Mouse (Mus musculus) bone marrow, adult 2 months (tissue): ENCODE measurements around the gene Scml4.

Experiments used
- CTCF ChIP-seq: fragments of 200-500 bp; IDR thresholded peaks from 2 replicates; pipeline ENCODE4 v1.5.1; 2011; ENCODE audit warnings: low read length, control low read depth; ENCODE audit not compliant: control insufficient read depth, insufficient read depth
- POLR2A ChIP-seq: fragments of 200-500 bp; IDR thresholded peaks from 2 replicates; pipeline ENCODE4 v1.6.1; 2011; ENCODE audit warnings: low read depth, mild to moderate bottlenecking, control low read depth, low read length, borderline replicate concordance; ENCODE audit not compliant: control insufficient read depth

DNA sequence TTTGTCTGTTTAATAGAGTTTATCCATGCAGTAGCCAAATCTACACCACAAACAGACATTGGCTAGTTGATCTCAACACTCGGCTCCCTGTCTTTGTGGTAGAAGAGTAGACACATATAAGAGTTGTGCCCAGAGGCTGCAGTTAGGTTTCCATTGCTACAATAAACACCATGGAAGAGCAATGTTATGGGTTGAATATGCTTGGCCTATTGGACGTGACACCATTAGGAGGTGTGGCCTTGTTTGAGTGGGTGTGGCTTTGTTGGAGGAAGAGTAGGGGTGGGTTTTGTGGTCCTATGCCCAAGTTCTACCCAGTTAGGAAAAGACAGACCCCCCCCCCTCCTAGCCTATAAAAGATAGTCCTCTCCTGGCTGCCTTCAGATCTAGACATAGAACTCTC is 102.9 kb downstream of the Scml4 start:
- no peak for TF ChIP-seq CTCF
- no peak for TF ChIP-seq POLR2A
